Mouse (Mus musculus) limb, embryonic 10.5 days (tissue): ENCODE results near the gene Ank3. TPM values are rescaled to one million over a fixed set of nuclear protein-coding genes. Genes with fewer than 3 reads are reported as not detected.

Source experiments
- DNase-seq: peaks from one replicate; pipeline ENCODE4 v3.0.0-alpha.2; 2017; ENCODE audit warnings: low spot score
- H3K27ac ChIP-seq: fragments of 300-500 bp; sonication (generic); 2 replicates; pipeline ENCODE4 v1.5.1; 2016; ENCODE audit warnings: mild to moderate bottlenecking
- H3K27me3 ChIP-seq: fragments of 300-500 bp; sonication (generic); 2 replicates; pipeline ENCODE4 v1.6.1; 2016; ENCODE audit warnings: low read depth, mild to moderate bottlenecking; ENCODE audit not compliant: poor library complexity, severe bottlenecking
- H3K36me3 ChIP-seq: fragments of 300-500 bp; sonication (generic); 2 replicates; pipeline ENCODE4 v1.6.1; 2016; ENCODE audit warnings: mild to moderate bottlenecking, moderate library complexity
- H3K4me1 ChIP-seq: fragments of 300-500 bp; sonication (generic); 2 replicates; pipeline ENCODE4 v1.6.1; 2016
- H3K4me3 ChIP-seq: fragments of 300-500 bp; sonication (generic); 2 replicates; pipeline ENCODE4 v1.5.1; 2016; ENCODE audit warnings: mild to moderate bottlenecking, moderate library complexity
- H3K9me3 ChIP-seq: fragments of 300-500 bp; sonication (generic); replicated peaks from 2 replicates; pipeline ENCODE4 v1.6.1; 2016; ENCODE audit warnings: mild to moderate bottlenecking
- WGBS: fragments of 180-500 bp; shearing (Covaris S2); methylation state at CpG from one replicate; pipeline ENCODE4 v1.1.7; 2016; 5-methylcytosine and 5-hydroxymethylcytosine counted together
- polyA plus RNA-seq: library from polyadenylated mRNA; unstranded; fragments of >200 nt; fragmentation: Nextera tagmentation; extraction: Ambion mirVana; gene quantifications from 2 replicates; pipeline ENCODE4 v1.2.1, GENCODE M21; 2016

The Ank3 gene
- polyA plus RNA-seq, 1 experiment from 2014 or later = 26.1 TPM

- WGBS = 88% methylated on average over 9 of the region's 9 CpGs
- no peak overlapping the region for H3K4me3 ChIP-seq
- H3K27me3 ChIP-seq = no peaks in the 10 kb centered on the region
- no peak overlapping the region for H3K27ac ChIP-seq
- H3K4me1 ChIP-seq = peaks cover 6% of the 10 kb centered on the region; the same call in 1 of the 2 replicates
- H3K9me3 ChIP-seq = no peaks in the 10 kb centered on the region
- DNase-seq = no peak
- no peaks in the 10 kb centered on the region for H3K36me3 ChIP-seq
Observed at GRCm38 (mm10) chr10:69858011-69858410, 459.4 kb downstream of the Ank3 start.

GRCm38 (mm10) chr10:69858897-69859605 is 460.5 kb downstream of the Ank3 start:
- H3K9me3 ChIP-seq = no peaks in the 10 kb centered on the region
- peaks cover 6% of the 10 kb centered on the region; the same call in 1 of the 2 replicates for H3K4me1 ChIP-seq
- WGBS = 75% methylated on average over 4 of the region's 4 CpGs
- no peaks in the 10 kb centered on the region for H3K36me3 ChIP-seq
- no peak overlapping the region for H3K4me3 ChIP-seq
- DNase-seq = no peak
- H3K27me3 ChIP-seq = no peaks in the 10 kb centered on the region
- no peak overlapping the region for H3K27ac ChIP-seq

- DNase-seq = no peak
Observed at GRCm38 (mm10) chr10:69859848-69860479, 461.4 kb downstream of the Ank3 start.

GRCm38 (mm10) chr10:69862829-69863228 is 464.3 kb downstream of the Ank3 start:
- Histone ChIP-seq H3K27ac (no peak overlapping the region), H3K36me3 (no peaks in the 10 kb centered on the region), H3K4me1 (peaks cover 6% of the 10 kb centered on the region; the same call in 1 of the 2 replicates), H3K4me3 (no peak overlapping the region), H3K27me3 (no peaks in the 10 kb centered on the region), H3K9me3 (no peaks in the 10 kb centered on the region)
- 57% methylated on average over 8 of the region's 8 CpGs for WGBS
- no peak for DNase-seq

More at GRCm38 (mm10) chr10:69859848-69860479, 461.4 kb downstream of the Ank3 start:
- Histone ChIP-seq H3K27me3 (no peaks in the 10 kb centered on the region), H3K4me1 (peaks cover 6% of the 10 kb centered on the region; the same call in 1 of the 2 replicates), H3K9me3 (no peaks in the 10 kb centered on the region), H3K27ac (no peak overlapping the region), H3K4me3 (no peak overlapping the region), H3K36me3 (no peaks in the 10 kb centered on the region)
- WGBS = 87% methylated on average over 7 of the region's 7 CpGs

GRCm38 (mm10) chr10:69870348-69870747 is 471.8 kb downstream of the Ank3 start:
- no peaks in the 10 kb centered on the region for H3K9me3 ChIP-seq
- H3K27ac ChIP-seq = no peak overlapping the region
- H3K4me3 ChIP-seq = no peak overlapping the region
- no peaks in the 10 kb centered on the region for H3K36me3 ChIP-seq
- H3K27me3 ChIP-seq = no peaks in the 10 kb centered on the region
- peak; percentile 85 for DNase-seq
- WGBS = 16% methylated on average over 5 of the region's 5 CpGs
- H3K4me1 ChIP-seq = no peaks in the 10 kb centered on the region

GRCm38 (mm10) chr10:69870947-69871346 is 472.4 kb downstream of the Ank3 start:
- H3K27me3 ChIP-seq = no peaks in the 10 kb centered on the region
- H3K4me3 ChIP-seq = no peak overlapping the region
- 94% methylated on average over 14 of the region's 14 CpGs for WGBS
- H3K9me3 ChIP-seq = no peaks in the 10 kb centered on the region
- H3K36me3 ChIP-seq = no peaks in the 10 kb centered on the region
- no peaks in the 10 kb centered on the region for H3K4me1 ChIP-seq
- no peak overlapping the region for H3K27ac ChIP-seq
- DNase-seq = no peak

GRCm38 (mm10) chr10:69872182-69872741 is 473.7 kb downstream of the Ank3 start:
- no peaks in the 10 kb centered on the region for H3K4me1 ChIP-seq
- DNase-seq = no peak
- no peak overlapping the region for H3K4me3 ChIP-seq
- no peak overlapping the region for H3K27ac ChIP-seq
- H3K27me3 ChIP-seq = no peaks in the 10 kb centered on the region
- no peaks in the 10 kb centered on the region for H3K9me3 ChIP-seq
- WGBS = 83% methylated on average over 10 of the region's 10 CpGs
- no peaks in the 10 kb centered on the region for H3K36me3 ChIP-seq

- no peak for DNase-seq
- no peak overlapping the region for H3K4me3 ChIP-seq
- no peak overlapping the region for H3K27ac ChIP-seq
- WGBS = 91% methylated on average over 5 of the region's 5 CpGs
- H3K4me1 ChIP-seq = no peaks in the 10 kb centered on the region
- no peaks in the 10 kb centered on the region for H3K9me3 ChIP-seq
- H3K27me3 ChIP-seq = no peaks in the 10 kb centered on the region
- H3K36me3 ChIP-seq = no peaks in the 10 kb centered on the region
Observed at GRCm38 (mm10) chr10:69872892-69873291, 474.3 kb downstream of the Ank3 start.

GRCm38 (mm10) chr10:69874806-69875205 is 476.2 kb downstream of the Ank3 start:
- Histone ChIP-seq H3K4me3 (no peak overlapping the region), H3K27ac (no peak overlapping the region), H3K9me3 (no peaks in the 10 kb centered on the region), H3K27me3 (no peaks in the 10 kb centered on the region), H3K36me3 (no peaks in the 10 kb centered on the region), H3K4me1 (no peaks in the 10 kb centered on the region)
- 89% methylated on average over 14 of the region's 14 CpGs for WGBS
- no peak for DNase-seq

- Histone ChIP-seq H3K4me3 (no peak overlapping the region), H3K27ac (no peak overlapping the region), H3K36me3 (peaks cover 23% of the 10 kb centered on the region), H3K27me3 (no peaks in the 10 kb centered on the region), H3K9me3 (no peaks in the 10 kb centered on the region), H3K4me1 (no peaks in the 10 kb centered on the region)
- no peak for DNase-seq
- 90% methylated on average over 4 of the region's 4 CpGs for WGBS
Observed at GRCm38 (mm10) chr10:69883935-69884680, 485.5 kb downstream of the Ank3 start.

- Histone ChIP-seq H3K27me3 (no peaks in the 10 kb centered on the region), H3K36me3 (peaks cover 10% of the 10 kb centered on the region), H3K27ac (no peak overlapping the region), H3K4me3 (no peak overlapping the region), H3K4me1 (no peaks in the 10 kb centered on the region), H3K9me3 (no peaks in the 10 kb centered on the region)
- WGBS = 30% methylated on average over 4 of the region's 4 CpGs
- no peak for DNase-seq
Observed at GRCm38 (mm10) chr10:69888399-69888798, 489.8 kb downstream of the Ank3 start.

GRCm38 (mm10) chr10:69889779-69890178 is 491.2 kb downstream of the Ank3 start:
- H3K27me3 ChIP-seq = no peaks in the 10 kb centered on the region
- no peak overlapping the region for H3K27ac ChIP-seq
- DNase-seq = peak; percentile 53

More at GRCm38 (mm10) chr10:69889779-69890178, 491.2 kb downstream of the Ank3 start:
- no peaks in the 10 kb centered on the region for H3K9me3 ChIP-seq
- peaks cover 7% of the 10 kb centered on the region for H3K36me3 ChIP-seq
- no peaks in the 10 kb centered on the region for H3K4me1 ChIP-seq
- no peak overlapping the region for H3K4me3 ChIP-seq
- WGBS = 21% methylated on average over 6 of the region's 6 CpGs
